Mouse (Mus musculus): ENCODE results near the gene Clpp.

- TF ChIP-seq CTCF (IDR thresholded peaks at IDR 0.05) = peak; percentile 83
- no peak for TF ChIP-seq EP300 (IDR thresholded peaks at IDR 0.05)
Observed at GRCm38 (mm10) chr17:56950915-56951314, 39.2 kb upstream of the Clpp start.
